Mouse (Mus musculus) hindbrain, embryonic 16.5 days (tissue): ENCODE results near the gene Ptpn14. TPM values are rescaled to one million over a fixed set of nuclear protein-coding genes. Genes with fewer than 3 reads are reported as not detected.
A peak's percentile ranks its signal among the peaks of the same experiment; 100 is the strongest.

ENCODE experiments used
- ATAC-seq: fragments of 200-750 bp; cut with Nextera tagmentation; 2 replicates; pipeline ENCODE4 v1.8.0; 2017; ENCODE audit warnings: moderate TSS enrichment, moderate library complexity
- H3K27ac ChIP-seq: fragments of 300-500 bp; sonication (generic); 2 replicates; pipeline ENCODE4 v1.5.1; 2014; ENCODE audit warnings: low read depth, mild to moderate bottlenecking, control low read depth, low read length, moderate library complexity
- H3K27me3 ChIP-seq: fragments of 300-500 bp; sonication (generic); replicated peaks from 2 replicates; pipeline ENCODE4 v1.6.1; 2014; ENCODE audit warnings: low read length; ENCODE audit not compliant: control insufficient read depth, insufficient read depth
- H3K36me3 ChIP-seq: fragments of 300-500 bp; sonication (generic); 2 replicates; pipeline ENCODE4 v1.6.1; 2014; ENCODE audit warnings: mild to moderate bottlenecking, low read length, moderate library complexity, mixed read lengths; ENCODE audit not compliant: control insufficient read depth, insufficient read depth
- H3K4me1 ChIP-seq: fragments of 300-500 bp; sonication (generic); 2 replicates; pipeline ENCODE4 v1.6.1; 2014; ENCODE audit warnings: low read depth, low read length; ENCODE audit not compliant: control insufficient read depth, insufficient read depth
- H3K4me2 ChIP-seq: fragments of 300-500 bp; sonication (generic); 2 replicates; pipeline ENCODE4 v1.6.1; 2014; ENCODE audit warnings: mild to moderate bottlenecking, low read length, control low read depth, moderate library complexity
- H3K4me3 ChIP-seq: fragments of 300-500 bp; sonication (generic); 2 replicates; pipeline ENCODE4 v1.5.1; 2014; ENCODE audit warnings: mild to moderate bottlenecking, low read length, control low read depth, moderate library complexity
- H3K9ac ChIP-seq: fragments of 300-500 bp; sonication (generic); 2 replicates; pipeline ENCODE4 v1.6.1; 2014; ENCODE audit warnings: low read depth, mild to moderate bottlenecking, control low read depth, low read length, moderate library complexity
- H3K9me3 ChIP-seq: fragments of 300-500 bp; sonication (generic); 2 replicates; pipeline ENCODE4 v1.6.1; 2014; ENCODE audit warnings: mild to moderate bottlenecking, low read length, moderate library complexity; ENCODE audit not compliant: control insufficient read depth
- WGBS: fragments of 180-500 bp; shearing (Covaris S2); extraction: QIAGEN DNeasy Blood & Tissue Kit; methylation state at CpG from one replicate; pipeline ENCODE4 v1.1.7; 2014; 5-methylcytosine and 5-hydroxymethylcytosine counted together
- polyA plus RNA-seq: library from polyadenylated mRNA; unstranded; fragments of >200 nt; fragmentation: Nextera tagmentation; extraction: Ambion mirVana; gene quantifications from 2 replicates; pipeline ENCODE4 v1.2.1, GENCODE M21; 2015

Gene Ptpn14
- polyA plus RNA-seq, 1 experiment from 2014 or later: 1.6 TPM

GRCm38 (mm10) chr1:189709001-189709400, 19.1 kb upstream of the Ptpn14 start:
- Histone ChIP-seq H3K9ac (no peak overlapping the region), H3K4me1 (no peaks in the 10 kb centered on the region), H3K27me3 (no peaks in the 10 kb centered on the region), H3K4me3 (no peak overlapping the region), H3K27ac (no peak overlapping the region), H3K9me3 (no peaks in the 10 kb centered on the region), H3K36me3 (no peaks in the 10 kb centered on the region), H3K4me2 (no peak overlapping the region)
- 83% methylated on average over 8 of the region's 8 CpGs for WGBS
- ATAC-seq: no peak

DNA sequence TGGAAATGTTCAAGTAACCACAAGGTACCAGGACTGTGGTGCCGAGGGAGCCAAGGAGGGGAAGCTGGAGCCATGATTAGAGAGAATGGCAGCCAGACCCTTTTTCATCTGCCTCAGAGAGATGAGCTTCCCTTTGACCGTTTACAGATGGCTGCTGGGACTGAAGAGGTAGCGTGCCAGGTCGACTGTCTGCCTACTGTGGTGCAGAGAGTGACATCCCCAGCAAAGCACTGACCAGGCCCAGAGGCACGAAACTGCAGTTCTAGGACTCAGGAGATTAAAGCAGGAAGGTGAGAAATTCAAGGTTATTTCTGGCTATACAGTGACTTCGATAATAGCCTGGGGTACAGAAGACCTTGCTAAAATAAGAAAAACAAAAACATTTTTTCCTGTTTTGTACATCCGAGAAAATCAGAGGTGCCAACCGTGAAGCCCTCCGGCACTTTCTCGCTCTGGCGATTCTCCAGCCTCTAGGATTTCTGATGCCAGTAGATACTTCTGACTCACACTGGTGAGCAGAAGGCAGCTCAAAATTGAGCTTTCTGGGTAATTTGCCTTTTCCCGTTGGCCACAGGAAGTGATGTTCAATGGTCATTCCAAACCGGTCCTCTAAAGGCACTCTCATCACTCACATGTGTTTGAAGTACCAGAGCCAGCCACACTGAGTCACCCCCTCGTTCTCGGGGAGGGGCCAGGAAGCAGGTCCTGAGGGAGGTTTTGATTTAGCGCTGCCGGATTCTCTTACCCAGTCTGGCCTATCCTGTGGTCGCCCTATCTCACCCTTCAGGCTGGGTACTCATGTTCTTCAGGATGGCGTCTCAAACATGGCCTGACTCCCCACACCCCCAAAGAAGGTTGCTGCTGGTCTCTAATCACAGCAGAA, 11.9 kb upstream of the Ptpn14 start:
- no peak overlapping the region for H3K4me2 ChIP-seq
- no peak for ATAC-seq
- H3K27me3 ChIP-seq: no peaks in the 10 kb centered on the region
- H3K36me3 ChIP-seq: no peaks in the 10 kb centered on the region
- no peaks in the 10 kb centered on the region; the same call in 1 of the 2 replicates for H3K4me1 ChIP-seq
- H3K27ac ChIP-seq: no peak overlapping the region
- WGBS: 71% methylated on average over 19 of the region's 19 CpGs
- H3K4me3 ChIP-seq: no peak overlapping the region
- peaks cover 3% of the 10 kb centered on the region; the same call in 1 of the 2 replicates for H3K9me3 ChIP-seq
- no peak overlapping the region for H3K9ac ChIP-seq

DNA sequence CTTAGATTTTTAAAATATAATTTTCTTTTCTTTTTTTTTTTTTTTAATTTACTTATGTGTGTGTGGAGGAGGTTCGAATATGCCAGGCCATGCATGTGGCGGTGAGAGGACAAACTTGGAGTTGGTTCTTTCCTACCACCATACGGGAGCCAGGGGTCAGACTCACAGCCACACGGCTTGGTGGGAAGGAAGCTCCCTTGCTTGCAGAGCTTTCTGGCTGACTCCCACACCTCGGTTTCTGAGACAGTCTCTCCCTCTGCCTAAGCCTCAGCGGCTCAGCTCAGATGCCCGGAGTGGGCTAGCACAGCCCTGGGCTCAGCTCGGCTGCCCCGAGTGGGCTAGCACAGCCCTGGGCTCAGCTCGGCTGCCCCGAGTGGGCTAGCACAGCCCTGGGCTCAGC, 10.5 kb upstream of the Ptpn14 start:
- Histone ChIP-seq H3K27me3 (no peaks in the 10 kb centered on the region), H3K9ac (no peak overlapping the region), H3K4me2 (no peak overlapping the region), H3K4me3 (no peak overlapping the region), H3K27ac (no peak overlapping the region), H3K36me3 (no peaks in the 10 kb centered on the region), H3K9me3 (peaks cover 3% of the 10 kb centered on the region; the same call in 1 of the 2 replicates), H3K4me1 (no peaks in the 10 kb centered on the region; the same call in 1 of the 2 replicates)
- 88% methylated on average over 11 of the region's 11 CpGs for WGBS
- no peak for ATAC-seq

DNA sequence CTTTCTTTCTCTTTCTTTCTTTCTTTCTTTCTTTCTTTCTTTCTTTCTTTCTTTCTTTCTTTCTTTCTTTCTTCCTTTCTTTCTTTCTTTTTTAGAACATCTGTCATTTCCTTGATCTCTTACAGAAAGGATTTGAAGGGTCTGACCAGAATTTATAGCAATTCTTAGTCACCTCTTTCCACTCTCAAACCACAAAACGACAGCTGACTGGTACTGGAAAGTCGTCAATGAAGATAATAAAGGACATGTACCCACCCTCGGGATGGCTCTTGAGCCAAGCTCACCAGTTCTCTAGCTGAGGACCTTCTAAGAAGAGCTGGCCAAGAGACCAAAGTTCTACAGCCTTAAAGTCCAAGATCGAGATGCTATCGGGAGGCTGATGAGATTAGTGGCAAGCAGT, 9.5 kb upstream of the Ptpn14 start:
- Histone ChIP-seq H3K9me3 (peaks cover 3% of the 10 kb centered on the region; the same call in 1 of the 2 replicates), H3K36me3 (no peaks in the 10 kb centered on the region), H3K4me2 (no peak overlapping the region), H3K4me1 (no peaks in the 10 kb centered on the region; the same call in 1 of the 2 replicates), H3K4me3 (no peak overlapping the region), H3K27me3 (no peaks in the 10 kb centered on the region), H3K9ac (no peak overlapping the region), H3K27ac (no peak overlapping the region)
- ATAC-seq: no peak
- WGBS: 82% methylated on average over 5 of the region's 5 CpGs

- Histone ChIP-seq H3K4me3 (no peak overlapping the region), H3K9ac (no peak overlapping the region), H3K27ac (no peak overlapping the region), H3K27me3 (peaks cover 19% of the 10 kb centered on the region), H3K36me3 (no peaks in the 10 kb centered on the region), H3K4me2 (no peak overlapping the region), H3K4me1 (peaks cover 13% of the 10 kb centered on the region), H3K9me3 (no peaks in the 10 kb centered on the region)
- WGBS: 70% methylated on average over 4 of the region's 4 CpGs
- ATAC-seq: no peak
Measured at GRCm38 (mm10) chr1:189726121-189726520, 1.9 kb upstream of the Ptpn14 start.

DNA sequence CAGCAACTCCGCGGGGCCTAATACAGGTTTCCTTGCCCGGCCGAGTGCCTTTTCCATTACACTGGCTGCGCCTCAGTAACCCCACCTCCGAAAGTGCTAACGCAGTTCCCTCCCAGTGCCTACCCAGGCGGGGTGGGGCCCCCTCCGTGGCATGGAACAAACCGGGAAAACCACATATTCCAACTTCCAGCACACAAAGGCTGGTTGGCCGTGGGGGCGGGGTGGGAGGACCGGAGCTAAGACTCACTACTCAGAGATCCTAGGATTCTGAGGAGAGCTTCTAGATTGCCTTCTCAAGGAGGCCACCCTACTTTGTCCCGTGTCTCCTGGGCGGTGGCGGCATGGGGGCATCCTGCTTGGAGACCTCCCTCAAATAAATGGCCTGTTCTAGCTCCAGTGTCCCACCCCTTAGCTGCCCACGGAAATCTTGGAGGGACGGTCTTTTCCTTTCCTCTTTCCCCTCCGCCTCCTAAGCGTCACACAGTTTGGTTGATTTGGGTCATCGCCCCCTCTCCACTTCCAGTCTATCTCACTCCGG, 653 bp upstream of the Ptpn14 start:
- WGBS: 1% methylated on average over 22 of the region's 22 CpGs
- no peaks in the 10 kb centered on the region for H3K9me3 ChIP-seq
- peak overlapping the region; percentile 97 for H3K4me2 ChIP-seq
- peak overlapping the region; percentile 63 for H3K4me3 ChIP-seq
- peak overlapping the region; percentile 63 for H3K27ac ChIP-seq
- peaks cover 13% of the 10 kb centered on the region for H3K4me1 ChIP-seq
- peaks cover 19% of the 10 kb centered on the region for H3K27me3 ChIP-seq
- peak; percentile 32 for ATAC-seq
- H3K36me3 ChIP-seq: no peaks in the 10 kb centered on the region
- H3K9ac ChIP-seq: peak overlapping the region; percentile 66

GRCm38 (mm10) chr1:189728784-189729115, 682 bp downstream of the Ptpn14 start:
- Histone ChIP-seq H3K9ac (peak overlapping the region; percentile 66), H3K27ac (no peak overlapping the region; the same call in 1 of the 2 replicates), H3K4me3 (peak overlapping the region; percentile 63), H3K4me2 (peak overlapping the region; percentile 97), H3K9me3 (no peaks in the 10 kb centered on the region), H3K36me3 (no peaks in the 10 kb centered on the region), H3K4me1 (peaks cover 13% of the 10 kb centered on the region), H3K27me3 (peaks cover 19% of the 10 kb centered on the region)
- under 1% methylated on average over 15 of the region's 15 CpGs for WGBS
- no peak for ATAC-seq

GRCm38 (mm10) chr1:189729141-189729815, 1.2 kb downstream of the Ptpn14 start:
- H3K4me3 ChIP-seq: peak overlapping the region; percentile 63
- H3K4me1 ChIP-seq: peaks cover 13% of the 10 kb centered on the region
- H3K9ac ChIP-seq: no peak overlapping the region
- no peak overlapping the region for H3K27ac ChIP-seq
- H3K4me2 ChIP-seq: peak overlapping the region; percentile 97
- H3K9me3 ChIP-seq: no peaks in the 10 kb centered on the region
- 11% methylated on average over 17 of the region's 17 CpGs for WGBS
- no peak for ATAC-seq
- peaks cover 19% of the 10 kb centered on the region for H3K27me3 ChIP-seq
- no peaks in the 10 kb centered on the region for H3K36me3 ChIP-seq

DNA sequence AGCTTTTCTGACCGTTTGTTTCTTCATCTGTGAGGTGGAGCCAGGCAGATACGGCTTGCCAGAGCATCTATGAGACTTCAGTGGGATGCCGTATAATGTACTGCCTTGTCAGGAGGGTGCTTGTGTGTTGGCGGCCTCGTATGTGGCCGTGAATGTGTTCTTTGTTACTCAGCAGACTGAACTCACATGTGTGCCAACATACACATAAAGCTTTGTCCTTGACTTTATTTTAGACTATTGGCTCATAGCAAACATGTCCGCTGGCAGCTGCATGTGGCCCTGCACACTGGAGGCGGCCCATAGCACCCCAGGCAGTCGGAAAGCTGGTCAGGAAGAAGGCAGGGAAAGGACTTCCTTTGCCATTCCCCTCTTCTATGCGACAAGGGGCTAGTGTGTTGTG, 3.6 kb downstream of the Ptpn14 start:
- no peak overlapping the region for H3K4me2 ChIP-seq
- WGBS: 67% methylated on average over 10 of the region's 10 CpGs
- no peaks in the 10 kb centered on the region for H3K36me3 ChIP-seq
- H3K9ac ChIP-seq: no peak overlapping the region
- no peak overlapping the region for H3K27ac ChIP-seq
- peaks cover 13% of the 10 kb centered on the region for H3K4me1 ChIP-seq
- no peak overlapping the region for H3K4me3 ChIP-seq
- peak; percentile 16; the same call in 1 of the 2 replicates for ATAC-seq
- peaks cover 19% of the 10 kb centered on the region for H3K27me3 ChIP-seq
- H3K9me3 ChIP-seq: no peaks in the 10 kb centered on the region
